Mouse (Mus musculus) kidney, adult 2 months (tissue): ENCODE measurements around the gene Cdk1. TPM values are rescaled to one million over a fixed set of nuclear protein-coding genes. Genes with fewer than 3 reads are reported as not detected.

Experiments
- DNase-seq: peaks from one replicate; pipeline ENCODE4 v3.0.0; 2021
- H3K27ac ChIP-seq: fragments of 200-500 bp; 2 replicates; pipeline ENCODE4 v1.5.1; 2012; ENCODE audit warnings: low read depth, low read length, control low read depth, inconsistent platforms; ENCODE audit not compliant: insufficient read depth
- H3K27me3 ChIP-seq: fragments of 200-500 bp; replicated peaks from 2 replicates; pipeline ENCODE4 v1.6.1; 2012; ENCODE audit warnings: mild to moderate bottlenecking, moderate library complexity, low read length, inconsistent platforms; ENCODE audit not compliant: control insufficient read depth, insufficient read depth
- H3K36me3 ChIP-seq: fragments of 200-500 bp; 2 replicates; pipeline ENCODE4 v1.6.1; 2012; ENCODE audit warnings: mild to moderate bottlenecking, moderate library complexity, low read length, inconsistent platforms; ENCODE audit not compliant: control insufficient read depth, insufficient read depth
- H3K4me1 ChIP-seq: fragments of 200-500 bp; 2 replicates; pipeline ENCODE4 v1.6.1; 2011; ENCODE audit warnings: low read length; ENCODE audit not compliant: control insufficient read depth, insufficient read depth
- H3K4me3 ChIP-seq: fragments of 200-500 bp; 2 replicates; pipeline ENCODE4 v1.5.1; 2011; ENCODE audit warnings: mild to moderate bottlenecking, low read depth, low read length, control low read depth; ENCODE audit not compliant: insufficient read depth
- CTCF ChIP-seq: fragments of 200-500 bp; conservative IDR thresholded peaks from 2 replicates; pipeline ENCODE4 v1.5.1; 2011; ENCODE audit warnings: low read depth, mild to moderate bottlenecking, control low read depth, low read length, moderate library complexity, mixed read lengths; ENCODE audit not compliant: insufficient read depth, insufficient read length
- POLR2A ChIP-seq: fragments of 200-500 bp; IDR thresholded peaks from one replicate; pipeline ENCODE4 v1.6.1; 2011; ENCODE audit warnings: low read depth, low read length, control low read depth
- WGBS: fragments of 180-500 bp; shearing (Covaris S2); methylation state at CpG from one replicate; pipeline ENCODE4 v1.1.7; 2018; 5-methylcytosine and 5-hydroxymethylcytosine counted together
- polyA plus RNA-seq: library from polyadenylated mRNA; depleted of rRNA; stranded (reverse); fragments of >200 nt; gene quantifications from 2 replicates; pipeline ENCODE4 v1.2.3, GENCODE M21; 2012

The Cdk1 gene
- polyA plus RNA-seq, 1 experiment, result 2.6 TPM

DNA sequence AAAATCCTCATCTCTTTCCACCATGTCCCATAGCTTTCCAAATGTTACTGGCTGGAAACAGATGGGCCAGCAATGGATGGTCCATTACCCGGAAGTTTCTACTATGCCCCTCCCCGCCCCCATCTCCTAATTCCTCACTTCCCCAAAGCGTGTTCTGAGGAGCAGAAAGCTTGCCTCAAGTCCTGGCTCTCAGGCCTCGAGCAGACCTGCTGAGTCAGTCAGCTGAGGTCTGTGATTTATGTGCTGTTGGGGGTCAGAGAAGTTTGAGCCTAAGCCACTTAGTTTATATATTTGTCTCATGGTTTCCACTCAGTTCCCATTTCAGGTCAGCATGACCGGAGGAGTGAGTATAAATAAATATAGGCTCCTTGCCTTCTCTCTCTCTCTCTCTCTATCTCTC, 43.6 kb downstream of the Cdk1 start:
- Histone ChIP-seq H3K27me3 (no peaks in the 10 kb centered on the region), H3K4me1 (peaks cover 13% of the 10 kb centered on the region; the same call in 1 of the 2 replicates), H3K27ac (no peak overlapping the region), H3K36me3 (no peaks in the 10 kb centered on the region), H3K4me3 (no peak overlapping the region)
- DNase-seq, result no peak
- WGBS, result 57% methylated on average over 5 of the region's 5 CpGs
- no peak for TF ChIP-seq POLR2A
- TF ChIP-seq CTCF, result no peak

DNA sequence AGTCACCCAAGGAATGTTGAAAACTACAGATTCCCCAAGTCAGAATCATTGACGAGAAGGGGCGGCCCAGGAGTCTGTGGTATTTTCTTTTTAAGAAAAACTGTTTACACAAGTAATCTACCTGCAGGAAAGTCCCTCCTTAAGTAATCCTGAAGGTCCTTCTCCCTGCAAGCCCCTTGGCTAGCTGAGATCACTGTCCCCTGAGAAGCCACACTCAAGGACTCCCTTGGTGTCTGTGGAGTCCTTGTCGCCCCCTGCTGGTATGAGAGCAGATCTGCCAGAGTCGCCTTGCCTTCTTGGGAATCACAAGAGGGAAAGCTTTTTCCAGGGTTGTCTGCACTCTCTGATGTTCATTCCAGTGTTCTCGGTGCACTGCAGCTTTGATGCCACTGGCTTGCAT, 45.7 kb downstream of the Cdk1 start:
- peaks cover 13% of the 10 kb centered on the region; the same call in 1 of the 2 replicates for H3K4me1 ChIP-seq
- no peak overlapping the region for H3K27ac ChIP-seq
- DNase-seq, result peak; percentile 81
- H3K27me3 ChIP-seq, result no peaks in the 10 kb centered on the region
- TF ChIP-seq CTCF (peak; percentile 87), POLR2A (no peak)
- no peak overlapping the region for H3K4me3 ChIP-seq
- WGBS, result 34% methylated on average over 5 of the region's 5 CpGs
- no peaks in the 10 kb centered on the region for H3K36me3 ChIP-seq

DNA sequence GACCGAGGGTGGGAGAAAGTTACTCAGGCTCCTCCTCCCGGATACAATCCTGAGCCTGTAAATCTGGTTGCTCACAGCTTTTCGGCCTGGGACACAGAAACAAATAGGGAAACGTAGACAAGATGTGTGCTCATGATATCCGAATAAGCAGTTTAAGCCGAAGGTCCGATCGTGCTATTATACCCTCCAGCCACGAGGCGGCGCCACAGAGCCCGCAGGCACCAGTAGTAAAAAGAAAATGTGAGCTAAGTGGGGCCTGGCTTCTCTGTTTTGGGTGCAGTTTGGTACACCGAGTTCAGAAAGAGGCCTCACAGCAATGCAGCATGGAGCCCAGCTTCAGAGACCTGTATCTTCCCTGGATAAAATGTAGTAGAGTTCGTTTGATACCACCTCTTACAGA, 46.5 kb downstream of the Cdk1 start:
- no peaks in the 10 kb centered on the region for H3K27me3 ChIP-seq
- peaks cover 13% of the 10 kb centered on the region; the same call in 1 of the 2 replicates for H3K4me1 ChIP-seq
- no peak overlapping the region for H3K4me3 ChIP-seq
- no peaks in the 10 kb centered on the region for H3K36me3 ChIP-seq
- TF ChIP-seq POLR2A (no peak), CTCF (peak; percentile 72)
- 47% methylated on average over 14 of the region's 14 CpGs for WGBS
- H3K27ac ChIP-seq, result no peak overlapping the region
- DNase-seq, result peak; percentile 57

DNA sequence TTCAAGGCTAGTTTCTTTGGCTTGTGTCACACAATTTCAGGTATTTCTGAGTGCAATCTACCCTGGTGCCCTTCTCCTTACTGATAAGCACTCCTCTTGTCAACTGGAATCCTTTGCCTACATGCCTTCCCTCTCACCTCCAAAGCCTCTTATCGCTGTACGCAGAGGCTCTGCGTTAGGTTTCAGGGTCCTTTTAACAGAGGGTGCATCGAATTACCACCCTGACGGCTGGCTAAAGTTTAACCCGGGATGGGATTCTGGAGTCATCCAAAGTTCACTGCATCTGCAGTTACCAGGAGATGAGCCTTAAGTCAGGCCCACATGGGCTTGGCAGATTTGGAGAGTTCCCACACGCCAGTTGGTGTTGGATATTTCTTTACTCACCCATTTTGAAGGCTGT, 47.1 kb downstream of the Cdk1 start:
- peak; percentile 88 for DNase-seq
- Histone ChIP-seq H3K4me1 (peaks cover 13% of the 10 kb centered on the region; the same call in 1 of the 2 replicates), H3K27ac (peak overlapping the region; percentile 45; the same call in 1 of the 2 replicates), H3K27me3 (no peaks in the 10 kb centered on the region), H3K4me3 (no peak overlapping the region), H3K36me3 (no peaks in the 10 kb centered on the region)
- TF ChIP-seq CTCF (no peak), POLR2A (no peak)
- 47% methylated on average over 7 of the region's 7 CpGs for WGBS

DNA sequence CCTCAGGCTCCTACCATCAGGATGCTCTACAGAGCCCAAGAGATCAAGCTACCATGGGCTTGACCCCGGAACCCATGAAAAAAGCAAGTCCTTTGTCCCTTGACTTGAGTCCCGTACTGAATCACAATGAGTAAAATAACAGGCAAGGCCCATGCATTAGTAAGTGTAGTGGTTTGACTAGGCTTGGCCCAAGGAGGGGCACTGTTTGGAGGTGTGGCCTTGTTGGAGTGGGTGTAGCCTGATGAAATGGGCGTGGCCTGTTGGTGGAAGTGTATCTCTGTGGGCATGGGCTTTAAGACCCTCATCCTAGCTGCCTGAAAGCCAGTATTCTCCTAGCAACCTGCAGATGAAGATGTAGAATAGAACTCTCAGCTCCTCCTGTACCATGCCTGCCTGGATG, 47.9 kb downstream of the Cdk1 start:
- TF ChIP-seq POLR2A (no peak), CTCF (no peak)
- Histone ChIP-seq H3K27ac (no peak overlapping the region), H3K4me1 (peaks cover 13% of the 10 kb centered on the region; the same call in 1 of the 2 replicates), H3K36me3 (no peaks in the 10 kb centered on the region), H3K27me3 (no peaks in the 10 kb centered on the region), H3K4me3 (no peak overlapping the region)
- DNase-seq, result no peak
- 90% methylated on average over 3 of the region's 3 CpGs for WGBS

DNA sequence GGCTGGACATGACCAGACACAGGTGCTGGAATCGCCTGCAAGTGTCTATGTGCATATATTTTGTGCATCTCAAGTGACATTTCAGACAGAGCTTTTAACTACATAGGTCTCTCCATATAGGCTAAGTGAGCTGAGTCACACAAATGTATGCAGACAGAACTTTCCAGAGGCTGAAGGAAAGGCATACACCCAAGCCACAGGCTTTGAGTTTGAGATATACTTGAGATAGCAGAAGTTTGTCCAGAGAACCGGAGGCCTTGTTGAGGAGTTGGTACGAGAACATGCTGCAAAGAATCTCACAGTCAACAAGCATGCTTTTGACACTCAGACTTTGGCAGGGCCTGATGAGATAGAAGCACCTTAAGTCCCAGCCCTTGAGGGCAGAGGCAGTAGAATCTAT, 50.1 kb downstream of the Cdk1 start:
- 93% methylated on average over 3 of the region's 3 CpGs for WGBS
- Histone ChIP-seq H3K27ac (no peak overlapping the region), H3K27me3 (no peaks in the 10 kb centered on the region), H3K36me3 (no peaks in the 10 kb centered on the region), H3K4me3 (no peak overlapping the region), H3K4me1 (peaks cover 13% of the 10 kb centered on the region; the same call in 1 of the 2 replicates)
- no peak for DNase-seq
- TF ChIP-seq POLR2A, result no peak
- no peak for TF ChIP-seq CTCF

DNA sequence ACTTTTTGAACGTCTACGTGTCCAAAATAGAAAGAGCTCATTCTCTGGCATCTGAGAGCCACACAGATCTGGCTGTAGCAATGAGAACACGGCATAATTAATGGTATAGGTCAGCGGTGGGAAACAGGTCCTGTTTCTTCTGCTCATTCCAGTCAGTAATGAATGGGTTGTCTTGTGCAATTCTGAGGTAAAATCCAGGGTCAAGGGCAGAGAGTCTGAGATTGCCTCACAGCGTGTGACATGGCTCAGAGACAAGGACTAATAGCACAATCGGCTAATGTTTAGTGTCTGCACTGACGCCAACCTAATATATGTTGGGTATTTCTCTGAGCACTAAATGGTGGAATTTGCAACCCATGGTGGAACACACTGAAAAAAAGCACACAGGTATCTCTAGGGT, 52.8 kb downstream of the Cdk1 start:
- WGBS, result 72% methylated on average over 7 of the region's 7 CpGs
- Histone ChIP-seq H3K27ac (no peak overlapping the region), H3K36me3 (no peaks in the 10 kb centered on the region), H3K27me3 (no peaks in the 10 kb centered on the region), H3K4me3 (no peak overlapping the region), H3K4me1 (no peaks in the 10 kb centered on the region)
- no peak for TF ChIP-seq POLR2A
- no peak for TF ChIP-seq CTCF
- no peak for DNase-seq
